Mouse (Mus musculus) kidney, adult 10 weeks (tissue): Measurements from ENCODE around the gene Atat1. TPM values are rescaled to one million over a fixed set of nuclear protein-coding genes. Genes with fewer than 3 reads are reported as not detected.

Source experiments
- polyA plus RNA-seq: library from polyadenylated mRNA; stranded (reverse); fragments of 350-450 nt; fragmentation: Illumina TruSeq; extraction: RNeasy Lipid Tissue Mini Kit (QIAGEN cat#74804); gene quantifications from one replicate; pipeline ENCODE4 v1.2.3, GENCODE M21; 2014; ENCODE audit warnings: low read depth, low replicate concordance

Atat1 gene
- 7.0 TPM for polyA plus RNA-seq

GRCm38 (mm10) chr17:35909919-35910369, at the start of gene Atat1:
Atat1 (minus strand) TSS chr17:35910075.

GRCm38 (mm10) chr17:35916297-35917142, 6.6 kb upstream of the Atat1 start, which contains the start of the genes Mrps18b and Ppp1r10:
Mrps18b (minus strand) TSS chr17:35916389.
Ppp1r10 (plus strand) TSS chr17:35916434.

GRCm38 (mm10) chr17:35896781-35897643, 12.9 kb downstream of the Atat1 start, which contains the start of gene 2310061I04Rik:
2310061I04Rik (minus strand) TSS chr17:35897431.

GRCm38 (mm10) chr17:35879245-35880057, 30.4 kb downstream of the Atat1 start, which contains the start of gene Dhx16:
Dhx16 (plus strand) TSS chr17:35879819.

GRCm38 (mm10) chr17:35865481-35866280, 44.2 kb downstream of the Atat1 start, which contains the start of gene Ppp1r18:
Ppp1r18 (plus strand) TSS chr17:35865593.

GRCm38 (mm10) chr17:35861198-35861857, 48.5 kb downstream of the Atat1 start, which contains the start of gene Nrm:
Nrm (plus strand) TSS chr17:35861318.

Other genes with a start within 250 kb of the Atat1 start
- 1.1 TPM for gene Vars2, start 242.5 kb downstream of the Atat1 start, polyA plus RNA-seq
- 1.7 TPM for gene Gtf2h4, start 236.3 kb downstream of the Atat1 start, polyA plus RNA-seq
- gene Ddr1, start 205.5 kb downstream of the Atat1 start, polyA plus RNA-seq, result 7.2 TPM
- gene Ier3, start 88.4 kb downstream of the Atat1 start, polyA plus RNA-seq, result 13.7 TPM
- gene Flot1, start 86.8 kb downstream of the Atat1 start, polyA plus RNA-seq, result 7.4 TPM
- gene Tubb5, start 71.8 kb downstream of the Atat1 start, polyA plus RNA-seq, result 11.5 TPM
- 7.1 TPM for gene Mdc1, start 68.6 kb downstream of the Atat1 start, polyA plus RNA-seq
- 0.32 TPM for gene Nrm, start 48.8 kb downstream of the Atat1 start, polyA plus RNA-seq
- gene Ppp1r18, start 44.5 kb downstream of the Atat1 start, polyA plus RNA-seq, result 0.49 TPM
- gene Dhx16, start 30.3 kb downstream of the Atat1 start, polyA plus RNA-seq, result 21.8 TPM
- 38.4 TPM for gene 2310061I04Rik, start 12.6 kb downstream of the Atat1 start, polyA plus RNA-seq
- 17.0 TPM for gene Mrps18b, start 6.3 kb upstream of the Atat1 start, polyA plus RNA-seq
- gene Ppp1r10, start 6.4 kb upstream of the Atat1 start, polyA plus RNA-seq, result 28.8 TPM
- gene Abcf1, start 59.7 kb upstream of the Atat1 start, polyA plus RNA-seq, result 35.2 TPM
- gene Gnl1, start 69.8 kb upstream of the Atat1 start, polyA plus RNA-seq, result 1.0 TPM
- gene Prr3, start 70.2 kb upstream of the Atat1 start, polyA plus RNA-seq, result 1.6 TPM
- gene H2-T24, start 110.5 kb upstream of the Atat1 start, polyA plus RNA-seq, result 4.6 TPM
- gene H2-T23, start 122.8 kb upstream of the Atat1 start, polyA plus RNA-seq, result 6.1 TPM
- 17.7 TPM for gene H2-T22, start 132.7 kb upstream of the Atat1 start, polyA plus RNA-seq
- gene Gm6034, start 132.9 kb upstream of the Atat1 start, polyA plus RNA-seq, result not detected
- 0.89 TPM for gene Gm11127, start 148.3 kb upstream of the Atat1 start, polyA plus RNA-seq
- not detected for gene Gm19684, start 211.6 kb upstream of the Atat1 start, polyA plus RNA-seq
- gene Gm7030, start 219.3 kb upstream of the Atat1 start, polyA plus RNA-seq, result not detected